Mouse (Mus musculus) adipocyte (in vitro differentiated cells): ENCODE results near the gene Mink1.

ENCODE experiments used
- DNase-seq: peaks from one replicate; pipeline ENCODE4 v3.0.0-alpha.2; 2016; ENCODE audit warnings: low spot score

Mink1 gene

DNA sequence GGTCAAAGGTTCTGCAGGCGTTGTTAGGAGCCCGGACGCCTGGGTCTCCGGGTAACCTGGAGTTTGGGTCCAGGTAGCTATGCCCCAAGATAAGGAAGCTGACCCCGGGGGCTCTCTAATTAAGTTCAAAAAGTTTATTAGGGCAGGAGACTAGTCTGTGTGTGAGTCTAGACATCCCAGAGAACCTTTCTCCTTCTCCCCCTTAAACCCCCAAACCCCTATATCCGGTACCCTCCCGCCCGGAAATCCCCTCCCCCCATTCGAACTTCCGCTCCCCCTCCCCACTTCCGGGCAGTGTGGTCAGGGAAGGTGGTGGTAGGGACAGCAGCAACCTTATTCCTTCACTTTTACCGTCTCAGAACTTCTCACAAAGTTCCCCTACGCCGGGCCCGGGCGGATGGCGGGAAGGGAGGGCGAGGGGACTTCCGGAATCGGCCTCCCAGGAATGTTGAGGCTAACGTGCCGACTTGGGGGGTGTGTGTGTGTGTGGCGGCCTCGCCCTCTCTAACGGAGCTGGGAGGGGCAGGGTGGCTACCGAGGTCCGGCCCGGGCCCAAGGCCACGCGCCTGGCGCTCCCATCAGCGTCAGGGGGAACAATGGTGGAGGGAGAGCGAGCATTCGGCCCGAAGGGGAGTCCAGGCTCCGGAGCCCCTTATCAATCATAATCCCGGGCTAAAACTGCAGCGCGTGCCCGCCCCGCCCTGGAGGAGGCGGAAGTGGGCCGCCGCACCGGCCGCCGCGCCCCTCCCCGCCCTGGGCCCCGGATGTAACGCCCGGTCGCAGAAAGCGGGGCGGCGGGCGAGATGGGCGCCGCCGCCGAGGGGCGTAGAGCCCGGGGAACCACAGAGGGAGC is 90.9 kb downstream of the Mink1 start:
- peak; percentile 53 for DNase-seq

DNA sequence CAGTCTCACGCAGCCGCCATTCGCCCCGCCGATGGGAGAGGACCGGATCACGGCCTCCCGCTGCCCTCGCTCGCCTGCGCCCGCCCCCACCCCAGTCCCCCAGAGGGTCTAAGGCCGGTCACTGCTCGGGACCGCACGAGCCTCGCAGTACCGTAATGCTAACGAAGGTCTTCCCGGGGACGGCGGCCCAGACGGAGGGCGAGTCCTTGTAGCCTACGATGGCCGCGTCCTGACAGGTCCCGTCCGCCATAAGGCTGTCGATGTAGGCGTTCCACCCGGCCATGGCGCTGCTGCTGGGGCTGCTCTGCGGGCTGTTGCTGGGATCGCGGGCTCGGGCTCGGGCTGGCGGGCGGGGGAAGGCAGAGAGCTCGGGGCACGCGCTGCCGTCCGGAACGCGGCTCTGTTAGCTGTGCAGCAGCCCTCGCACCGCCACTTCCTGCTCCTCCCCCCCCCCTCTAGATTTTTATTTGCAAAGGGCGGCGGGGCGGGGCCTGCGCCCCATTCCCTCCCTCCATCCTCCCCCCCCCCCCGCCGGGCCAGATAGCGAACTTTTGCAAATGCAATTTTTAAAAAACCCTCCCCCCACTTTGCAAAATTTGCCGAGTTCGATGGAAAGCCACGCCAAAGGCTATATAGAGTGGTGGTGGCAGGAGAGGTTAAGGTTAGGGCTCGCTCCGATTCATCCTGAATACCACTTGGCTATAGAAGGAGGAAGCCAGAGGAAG is 91.7 kb downstream of the Mink1 start, which contains the start of gene Pfn1:
TSS of gene Pfn1 (minus strand) at position 447 of the 725 bp plus-strand sequence.
- DNase-seq, result peak; percentile 91

DNA sequence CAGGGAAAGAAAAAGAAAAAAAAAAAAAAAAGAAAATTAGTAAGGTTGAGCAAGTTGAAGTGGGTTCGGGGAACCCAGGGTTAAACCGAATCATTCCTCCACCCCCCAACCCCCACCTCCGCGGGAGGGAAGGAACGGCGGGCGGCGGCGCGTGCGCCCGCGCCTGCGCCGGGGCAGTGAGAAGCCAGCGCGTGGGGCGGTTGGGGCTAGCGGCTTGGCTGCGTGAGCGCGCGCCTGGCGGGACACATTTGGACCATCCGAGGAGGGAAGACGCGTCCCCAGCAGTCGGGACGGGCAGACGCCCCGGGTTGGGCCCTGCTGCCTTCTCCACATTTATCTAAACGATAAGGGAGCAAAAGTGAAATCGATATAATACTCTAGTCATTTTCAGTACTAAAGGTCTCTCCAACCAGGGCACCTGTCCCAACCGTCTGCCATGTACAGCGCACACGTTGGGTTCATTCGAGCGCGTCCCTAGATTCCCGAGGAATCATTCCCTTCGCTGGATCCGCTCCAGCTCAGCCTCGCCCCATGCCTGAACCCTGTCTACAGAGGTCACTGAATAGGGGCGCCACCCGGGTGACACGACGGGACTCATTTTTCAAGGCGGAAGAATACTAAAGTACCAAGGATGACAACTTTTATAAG is 92.4 kb downstream of the Mink1 start:
- DNase-seq, result peak; percentile 79

DNA sequence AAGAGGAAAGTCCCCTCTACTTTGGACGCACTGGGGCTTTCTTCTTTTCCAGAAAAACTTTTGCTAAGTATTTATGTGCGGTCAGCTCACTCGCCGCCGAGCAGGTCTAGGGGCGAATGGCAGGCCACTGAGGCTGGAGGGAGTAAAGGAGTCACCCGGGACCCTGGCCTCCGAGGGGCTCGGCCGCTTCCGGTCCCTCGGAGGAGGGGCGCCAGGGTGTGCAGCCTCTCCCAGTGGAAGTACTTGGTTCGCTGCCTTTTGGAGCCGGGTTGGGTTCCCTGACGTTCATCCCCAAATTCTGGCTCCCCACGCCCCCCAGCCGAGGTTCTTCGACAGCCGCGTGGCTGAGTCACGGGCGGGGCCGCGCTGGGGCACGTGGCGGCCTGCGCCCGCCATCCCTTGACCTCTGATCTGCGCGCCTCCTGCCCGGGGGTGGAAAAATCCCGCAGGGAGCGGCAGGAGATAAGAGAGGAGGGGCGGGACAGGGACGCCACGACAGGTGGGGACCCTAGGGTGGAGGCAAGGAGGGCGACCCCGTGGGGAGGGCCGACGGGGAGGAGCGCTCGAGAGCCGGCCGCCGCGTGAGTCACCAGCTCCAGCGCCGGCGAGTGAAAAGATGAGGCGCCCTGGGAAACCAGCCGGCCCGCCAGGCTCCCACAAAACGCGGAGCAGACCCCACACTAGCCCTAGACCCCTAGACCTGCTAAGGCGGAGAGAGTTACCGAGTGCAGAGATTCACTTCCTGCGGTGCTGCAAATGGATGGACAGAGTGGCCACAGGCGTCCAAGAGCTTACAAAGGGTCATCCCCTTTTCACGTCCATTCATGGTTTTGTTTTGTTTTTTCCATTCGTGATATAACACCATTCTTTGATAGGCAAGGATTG is 93.1 kb downstream of the Mink1 start:
- DNase-seq, result peak; percentile 46

DNA sequence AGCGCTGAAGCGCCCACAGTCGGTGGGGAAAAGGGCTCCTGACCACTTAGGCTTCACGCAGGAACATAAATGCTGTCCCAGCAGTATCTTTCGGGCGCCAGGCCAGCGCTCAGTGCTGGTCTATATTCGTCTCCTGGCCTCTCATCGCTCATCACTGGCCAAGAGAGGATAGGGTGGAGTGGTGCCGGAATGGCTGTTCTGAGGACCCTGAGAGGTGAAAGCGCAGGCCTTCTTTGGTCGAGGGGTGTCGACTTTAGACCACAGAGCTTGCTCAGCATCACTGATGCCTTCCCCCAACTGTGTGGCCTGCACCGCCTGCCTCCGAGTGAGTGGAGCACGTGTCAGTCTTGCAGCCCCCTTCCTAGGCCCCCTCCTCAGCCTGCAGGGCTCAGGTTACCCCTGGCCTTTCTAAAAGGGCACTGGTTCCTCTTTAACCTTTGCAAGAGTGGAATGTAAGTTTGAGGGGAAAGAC is 93.8 kb downstream of the Mink1 start:
- DNase-seq, result peak; percentile 38

DNA sequence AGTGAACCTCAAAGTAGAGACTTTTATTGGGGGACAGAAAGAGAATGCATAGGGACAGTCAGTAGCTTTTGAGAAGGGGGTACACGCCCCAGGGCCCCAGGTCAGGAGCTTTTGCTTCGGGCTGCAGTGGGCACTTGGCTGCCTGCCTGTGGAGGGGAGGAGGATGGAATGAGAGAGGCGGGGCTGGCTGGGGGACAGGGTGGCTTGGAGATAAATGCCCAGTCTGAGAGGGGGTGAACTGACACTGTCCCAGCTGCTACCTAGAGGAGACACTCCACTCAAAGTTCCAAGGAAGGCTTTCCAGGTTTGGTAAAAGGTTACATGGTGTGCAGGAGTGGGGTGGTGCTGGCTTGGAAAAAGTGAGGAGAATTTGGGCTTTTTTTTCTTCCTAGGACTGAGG is 94.3 kb downstream of the Mink1 start, which contains the start of gene Eno3:
TSS of gene Eno3 (plus strand) at position 239 of the 400 bp plus-strand sequence.
- DNase-seq, result no peak

DNA sequence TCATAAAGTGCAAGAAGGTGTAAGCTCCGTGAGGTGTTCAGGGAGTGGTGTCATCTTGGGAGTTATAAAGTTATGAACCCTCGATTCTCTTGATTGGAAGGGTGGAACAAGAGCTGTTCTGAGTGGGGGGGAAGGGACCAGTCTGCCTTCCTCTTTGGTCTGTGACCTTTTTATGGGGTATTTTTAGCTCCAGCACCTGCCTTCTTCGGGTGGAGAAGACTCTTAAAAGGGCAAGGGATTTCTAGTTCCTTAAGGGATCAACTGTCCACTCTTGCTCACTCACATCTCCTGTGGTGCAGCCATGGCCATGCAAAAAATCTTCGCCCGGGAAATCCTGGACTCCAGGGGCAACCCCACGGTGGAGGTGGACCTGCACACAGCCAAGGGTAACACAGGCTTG is 94.9 kb downstream of the Mink1 start:
- DNase-seq, result no peak

DNA sequence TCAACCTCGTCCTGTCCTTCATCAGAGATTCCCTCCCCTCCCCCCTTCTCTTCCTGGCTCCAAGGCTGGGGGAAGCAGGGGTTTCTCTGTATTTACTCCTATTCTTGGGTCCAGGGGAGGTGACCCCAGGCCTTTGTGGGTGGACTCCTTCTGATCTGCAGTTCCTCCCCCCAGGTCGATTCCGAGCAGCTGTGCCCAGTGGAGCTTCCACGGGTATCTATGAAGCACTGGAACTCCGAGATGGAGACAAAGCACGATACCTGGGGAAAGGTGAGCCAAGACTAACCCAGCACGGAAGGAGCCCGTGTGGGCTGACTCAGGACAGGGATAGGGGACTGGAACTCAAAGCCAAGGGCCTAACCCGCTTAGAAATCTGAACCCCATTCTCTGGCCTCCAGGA is 95.3 kb downstream of the Mink1 start:
- DNase-seq, result no peak

DNA sequence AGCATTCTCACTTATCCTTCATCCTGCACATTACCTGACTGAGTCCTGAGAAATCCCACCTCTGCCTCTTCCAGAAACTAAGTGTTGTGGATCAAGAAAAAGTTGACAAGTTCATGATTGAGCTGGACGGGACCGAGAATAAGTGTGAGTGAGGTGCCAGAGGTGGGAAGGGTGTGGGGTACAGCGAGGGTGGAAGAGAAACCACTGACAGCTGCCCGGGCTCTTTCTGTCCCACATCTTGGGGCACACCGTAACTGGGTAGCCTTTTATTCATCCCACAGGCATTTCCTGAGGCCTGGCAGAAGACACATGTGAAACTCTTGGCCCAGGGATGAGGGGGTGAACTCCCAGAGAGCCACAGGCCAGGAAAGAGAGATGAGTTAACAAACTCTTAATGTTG is 95.8 kb downstream of the Mink1 start:
- no peak for DNase-seq

DNA sequence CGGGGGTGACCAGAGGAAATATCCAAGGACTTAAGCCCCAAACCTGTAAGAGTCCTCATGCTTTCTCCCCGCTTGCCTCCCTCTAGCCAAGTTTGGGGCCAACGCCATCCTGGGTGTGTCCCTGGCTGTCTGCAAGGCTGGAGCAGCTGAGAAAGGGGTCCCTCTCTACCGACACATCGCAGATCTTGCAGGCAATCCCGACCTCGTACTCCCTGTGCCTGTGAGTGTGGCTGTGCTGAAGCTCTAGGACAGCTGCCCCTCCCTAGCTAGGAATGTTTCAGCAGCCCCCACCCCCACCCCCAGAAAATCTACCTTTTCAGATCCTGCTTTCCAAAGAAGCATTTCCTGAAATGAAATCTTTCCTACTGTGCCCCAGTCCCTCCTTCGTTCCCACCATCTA is 96.3 kb downstream of the Mink1 start:
- no peak for DNase-seq

DNA sequence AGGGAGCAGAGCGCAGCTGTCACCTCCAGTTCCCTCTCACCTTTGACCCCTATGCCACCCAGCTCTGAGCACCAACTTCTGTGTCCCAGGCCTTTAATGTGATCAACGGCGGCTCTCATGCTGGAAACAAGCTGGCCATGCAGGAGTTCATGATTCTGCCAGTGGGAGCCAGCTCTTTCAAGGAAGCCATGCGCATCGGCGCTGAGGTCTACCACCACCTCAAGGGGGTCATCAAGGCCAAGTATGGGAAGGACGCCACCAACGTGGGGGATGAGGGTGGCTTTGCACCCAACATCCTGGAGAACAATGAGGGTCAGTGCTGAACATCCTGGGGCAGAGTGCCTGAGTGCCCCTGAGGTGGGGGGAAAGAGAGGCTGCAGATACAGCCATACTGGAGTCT is 97.9 kb downstream of the Mink1 start:
- DNase-seq, result no peak

DNA sequence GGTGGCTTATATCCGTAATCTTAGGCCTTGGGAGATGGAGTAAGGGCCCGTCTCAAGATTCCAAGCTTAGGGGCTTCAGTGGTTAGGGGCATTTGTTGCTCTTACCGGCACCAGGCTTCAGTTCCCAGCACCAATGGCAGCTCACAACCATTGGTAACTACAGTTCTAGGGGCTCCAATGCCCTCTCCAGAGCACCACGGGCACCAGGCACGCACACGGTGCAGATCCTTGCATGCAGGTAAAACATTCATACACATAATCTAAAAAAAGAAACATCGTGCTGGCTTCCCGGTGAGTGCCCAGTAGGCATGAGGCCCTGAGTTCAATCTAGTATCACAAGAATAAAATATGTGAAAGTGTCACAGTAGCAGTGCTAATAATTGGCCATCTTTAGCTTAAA is 100.4 kb downstream of the Mink1 start:
- no peak for DNase-seq

DNA sequence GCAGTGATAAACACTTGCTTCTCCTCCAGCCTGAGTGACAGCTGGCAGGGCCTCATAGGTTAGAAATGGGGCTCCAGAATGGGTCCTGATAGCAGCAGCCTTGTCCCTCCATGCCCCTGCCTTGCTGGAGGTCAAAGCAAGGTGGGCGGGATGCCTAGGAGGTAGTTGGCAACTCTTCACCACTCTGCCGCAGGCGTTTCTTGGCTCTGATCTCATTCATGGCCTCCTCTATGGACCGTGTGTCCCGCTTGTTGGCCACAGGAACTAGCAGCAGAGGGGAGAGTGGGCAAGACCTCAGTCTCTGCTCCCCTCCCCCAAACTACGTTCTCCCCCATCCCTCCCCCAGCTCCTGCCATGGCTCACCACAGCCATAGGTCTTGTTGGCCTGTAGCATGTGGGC is 101.3 kb downstream of the Mink1 start:
- no peak for DNase-seq
